Mouse (Mus musculus) MEL (cell line): ENCODE data around the gene Sox1. TPM values are rescaled to one million over a fixed set of nuclear protein-coding genes. Genes with fewer than 3 reads are reported as not detected.

Experiments
- DNase-seq: peaks from one replicate; pipeline ENCODE4 v3.0.0; 2011; ENCODE audit warnings: low read depth, low spot score
- H3K27ac ChIP-seq: 2 replicates; pipeline ENCODE4 v1.5.1; 2012; ENCODE audit warnings: low read depth, mild to moderate bottlenecking, control low read depth, low read length, moderate library complexity; ENCODE audit not compliant: control insufficient read depth
- H3K27me3 ChIP-seq, 2 experiments: fragments of 150-350 bp in 1 of 2; sonication (generic) in 1 of 2; 2 replicates each; pipeline ENCODE4 v1.6.1; 2012; ENCODE audit warnings: low read length in 2 of 2, mild to moderate bottlenecking in 2 of 2, improper control_type of control experiment in 1 of 2, moderate library complexity in 1 of 2; ENCODE audit not compliant: insufficient read depth in 2 of 2, control insufficient read depth in 1 of 2
- H3K36me3 ChIP-seq, 2 experiments: 2 replicates each; pipeline ENCODE4 v1.6.1; 2012 to 2014; ENCODE audit warnings: low read length in 2 of 2, improper control_type of control experiment in 1 of 2, inconsistent platforms in 1 of 2, mild to moderate bottlenecking in 1 of 2; ENCODE audit not compliant: insufficient read depth in 2 of 2, control insufficient read depth in 1 of 2
- H3K4me1 ChIP-seq, 2 experiments: fragments of 150-350 bp in 1 of 2; sonication (generic) in 1 of 2; 2 replicates each; pipeline ENCODE4 v1.6.1; 2012; ENCODE audit warnings: low read length in 2 of 2, improper control_type of control experiment in 1 of 2, mild to moderate bottlenecking in 1 of 2; ENCODE audit not compliant: insufficient read depth in 2 of 2, control insufficient read depth in 1 of 2
- H3K4me3 ChIP-seq, 2 experiments: fragments of 150-350 bp in 1 of 2; sonication (generic) in 1 of 2; 2 replicates each; pipeline ENCODE4 v1.5.1; 2012; ENCODE audit warnings: low read depth in 2 of 2, low read length in 2 of 2, mild to moderate bottlenecking in 2 of 2, moderate library complexity in 2 of 2, control low read depth in 1 of 2, improper control_type of control experiment in 1 of 2; ENCODE audit not compliant: control insufficient read depth in 1 of 2, insufficient read depth in 1 of 2
- H3K79me2 ChIP-seq: 2 replicates; pipeline ENCODE4 v1.6.1; 2012; ENCODE audit warnings: mild to moderate bottlenecking, low read length, moderate library complexity; ENCODE audit not compliant: control insufficient read depth, poor library complexity, insufficient read depth
- H3K9ac ChIP-seq: 2 replicates; pipeline ENCODE4 v1.6.1; 2012; ENCODE audit warnings: low read depth, mild to moderate bottlenecking, control low read depth, low read length, moderate library complexity; ENCODE audit not compliant: control insufficient read depth, poor library complexity, severe bottlenecking
- H3K9me3 ChIP-seq: fragments of 150-350 bp; sonication (generic); replicated peaks from 2 replicates; pipeline ENCODE4 v1.6.1; 2012; ENCODE audit warnings: mild to moderate bottlenecking, low read length, improper control_type of control experiment, moderate library complexity; ENCODE audit not compliant: insufficient read depth
- BHLHE40 ChIP-seq: IDR thresholded peaks from 2 replicates; pipeline ENCODE4 v1.6.1; 2012; ENCODE audit warnings: low read depth, mild to moderate bottlenecking, inconsistent platforms, low read length, improper control_type of control experiment, borderline replicate concordance
- CHD1 ChIP-seq: IDR thresholded peaks from 2 replicates; pipeline ENCODE4 v1.6.1; 2012; ENCODE audit warnings: low read depth, mild to moderate bottlenecking, inconsistent platforms, low read length, improper control_type of control experiment
- CHD2 ChIP-seq: IDR thresholded peaks from 2 replicates; pipeline ENCODE4 v1.6.1; 2011; ENCODE audit warnings: low read length, improper control_type of control experiment
- E2F4 ChIP-seq: IDR thresholded peaks from 2 replicates; pipeline ENCODE4 v1.6.1; 2011; ENCODE audit warnings: low read depth, low read length, improper control_type of control experiment, borderline replicate concordance
- ELF1 ChIP-seq: IDR thresholded peaks from 2 replicates; pipeline ENCODE4 v1.6.1; 2014; ENCODE audit warnings: low read depth, mild to moderate bottlenecking, inconsistent platforms, low read length, improper control_type of control experiment, moderate library complexity
- EP300 ChIP-seq, 2 experiments: IDR thresholded peaks; 2 replicates each; pipeline ENCODE4 v1.6.1; 2011; ENCODE audit warnings: improper control_type of control experiment in 2 of 2, low read length in 2 of 2, low read depth in 1 of 2, mild to moderate bottlenecking in 1 of 2
- GATA1 ChIP-seq: IDR thresholded peaks from 2 replicates; pipeline ENCODE4 v1.6.1; 2011; ENCODE audit warnings: low read depth, low read length, improper control_type of control experiment
- HCFC1 ChIP-seq: IDR thresholded peaks from 2 replicates; pipeline ENCODE4 v1.6.1; 2012; ENCODE audit warnings: low read depth, mild to moderate bottlenecking, inconsistent platforms, low read length, improper control_type of control experiment, moderate library complexity
- JUND ChIP-seq: IDR thresholded peaks from 2 replicates; pipeline ENCODE4 v1.6.1; 2011; ENCODE audit warnings: low read depth, mild to moderate bottlenecking, improper control_type of control experiment, low read length
- MAFK ChIP-seq: IDR thresholded peaks from 2 replicates; pipeline ENCODE4 v1.6.1; 2011; ENCODE audit warnings: low read depth, mild to moderate bottlenecking, low read length, improper control_type of control experiment, borderline replicate concordance
- MAZ ChIP-seq: IDR thresholded peaks from 2 replicates; pipeline ENCODE4 v1.6.1; 2012; ENCODE audit warnings: low read depth, mild to moderate bottlenecking, inconsistent platforms, low read length, improper control_type of control experiment
- MYB ChIP-seq: IDR thresholded peaks from 2 replicates; pipeline ENCODE4 v1.6.1; 2011; ENCODE audit warnings: mild to moderate bottlenecking, low read depth, low read length, improper control_type of control experiment
- MYC ChIP-seq: IDR thresholded peaks from 2 replicates; pipeline ENCODE4 v1.6.1; 2011; ENCODE audit warnings: low read depth, mild to moderate bottlenecking, low read length, improper control_type of control experiment, moderate library complexity
- NRF1 ChIP-seq: IDR thresholded peaks from 2 replicates; pipeline ENCODE4 v1.6.1; 2014; ENCODE audit warnings: low read depth, mild to moderate bottlenecking, inconsistent platforms, low read length, improper control_type of control experiment, moderate library complexity; ENCODE audit not compliant: poor library complexity, insufficient read depth, severe bottlenecking
- POLR2A ChIP-seq, 2 experiments: IDR thresholded peaks; 2 replicates each; pipeline ENCODE4 v1.6.1; 2011 to 2012; ENCODE audit warnings: low read length in 2 of 2, mild to moderate bottlenecking in 2 of 2, control low read depth in 1 of 2, improper control_type of control experiment in 1 of 2, low read depth in 1 of 2, moderate library complexity in 1 of 2; ENCODE audit not compliant: control insufficient read depth in 1 of 2, insufficient read depth in 1 of 2, poor library complexity in 1 of 2
- POLR2AphosphoS2 ChIP-seq: IDR thresholded peaks from 2 replicates; pipeline ENCODE4 v1.6.1; 2011; ENCODE audit warnings: low read length, improper control_type of control experiment
- POLR2AphosphoS5 ChIP-seq: IDR thresholded peaks from 2 replicates; pipeline ENCODE4 v1.6.1; 2012; ENCODE audit warnings: low read depth, borderline replicate concordance, mild to moderate bottlenecking, inconsistent platforms, low read length, moderate library complexity, mixed read lengths
- RAD21 ChIP-seq: IDR thresholded peaks from 2 replicates; pipeline ENCODE4 v1.6.1; 2011; ENCODE audit warnings: mild to moderate bottlenecking, low read depth, low read length, improper control_type of control experiment
- SIN3A ChIP-seq: IDR thresholded peaks from 2 replicates; pipeline ENCODE4 v1.6.1; 2012; ENCODE audit warnings: low read length, improper control_type of control experiment, inconsistent platforms
- SMC3 ChIP-seq: IDR thresholded peaks from 2 replicates; pipeline ENCODE4 v1.6.1; 2011; ENCODE audit warnings: low read depth, low read length, improper control_type of control experiment
- TAL1 ChIP-seq: IDR thresholded peaks from 2 replicates; pipeline ENCODE4 v1.6.1; 2012; ENCODE audit warnings: mild to moderate bottlenecking, inconsistent platforms, low read length, moderate library complexity, mixed read lengths
- TBP ChIP-seq: IDR thresholded peaks from 2 replicates; pipeline ENCODE4 v1.8.0; 2011; ENCODE audit warnings: low read depth, low read length, improper control_type of control experiment
- TCF12 ChIP-seq: IDR thresholded peaks from 2 replicates; pipeline ENCODE4 v1.6.1; 2014; ENCODE audit warnings: low read depth, mild to moderate bottlenecking, inconsistent platforms, low read length, improper control_type of control experiment, moderate library complexity
- UBTF ChIP-seq: IDR thresholded peaks from 2 replicates; pipeline ENCODE4 v1.6.1; 2012; ENCODE audit warnings: low read depth, mild to moderate bottlenecking, inconsistent platforms, low read length, improper control_type of control experiment, moderate library complexity, borderline replicate concordance; ENCODE audit not compliant: insufficient read depth
- ZKSCAN1 ChIP-seq: IDR thresholded peaks from 2 replicates; pipeline ENCODE4 v1.6.1; 2012; ENCODE audit warnings: low read depth, mild to moderate bottlenecking, inconsistent platforms, low read length, improper control_type of control experiment, moderate library complexity
- polyA plus RNA-seq, 2 experiments: library from polyadenylated mRNA; stranded (reverse) in 1 of 2; unstranded in 1 of 2; fragments of >175 nt in 1 of 2; fragments of >200 nt in 1 of 2; gene quantifications; 2 replicates each; pipeline versions ENCODE4 v1.2.1 to v1.2.4; 2012; ENCODE audit warnings: low replicate concordance in 2 of 2, low read depth in 1 of 2; ENCODE audit not compliant: insufficient read length in 2 of 2, insufficient read depth in 1 of 2, missing spikeins in 1 of 2
- total RNA-seq: library from RNA; depleted of rRNA; stranded (reverse); fragments of 300-350 nt; gene quantifications from 2 replicates; pipeline ENCODE4 v1.2.3, GENCODE M21; 2012

Sox1 gene
- total and polyA plus RNA-seq, 3 experiments = not detected

GRCm38 (mm10) chr8:12432546-12432945 lies 37.5 kb downstream of the Sox1 start:
- TF ChIP-seq MYB = no peak
- no peak for TF ChIP-seq POLR2A (IDR thresholded peaks at IDR 0.05; ENCODE audit: control insufficient read depth in 1 of 2, insufficient read depth in 1 of 2, low read depth in 1 of 2, low read length in 2 of 2, poor library complexity in 1 of 2)
- TF ChIP-seq MAZ = no peak
- no peak for TF ChIP-seq HCFC1
- no peak for TF ChIP-seq BHLHE40
- TF ChIP-seq TBP = no peak
- no peak for TF ChIP-seq RAD21
- no peak for TF ChIP-seq MYC
- no peak for TF ChIP-seq ELF1
- TF ChIP-seq JUND = no peak
- no peak for TF ChIP-seq NRF1
- no peak for TF ChIP-seq UBTF
- TF ChIP-seq, all 39 proteins: peak for 0
- Histone ChIP-seq H3K79me2 (no peaks in the 10 kb centered on the region), H3K4me1 (no peaks in the 10 kb centered on the region), H3K27ac (no peak overlapping the region), H3K36me3 (no peaks in the 10 kb centered on the region), H3K9ac (no peak overlapping the region), H3K9me3 (no peaks in the 10 kb centered on the region), H3K4me3 (no peak overlapping the region), H3K27me3 (no peaks in the 10 kb centered on the region)
- DNase-seq = no peak

DNA sequence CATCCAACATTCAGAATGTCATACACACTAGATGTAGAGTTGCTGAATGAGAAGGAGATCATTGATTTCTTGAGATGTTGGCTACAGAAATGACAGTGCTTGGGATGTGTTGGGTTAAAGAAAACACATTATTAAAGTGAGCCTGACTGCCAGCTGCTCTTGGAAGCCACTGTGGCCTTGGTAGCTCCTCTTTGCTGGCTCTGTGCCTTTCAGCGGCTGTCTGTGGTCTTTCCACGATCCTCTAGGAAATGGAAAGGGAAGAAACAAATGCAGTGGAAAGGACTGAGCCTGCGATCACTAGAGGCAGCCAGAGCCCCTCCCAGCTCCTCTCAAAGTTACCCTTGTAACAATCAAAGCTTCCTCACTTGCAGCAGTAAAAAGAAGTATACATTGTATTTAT lies 39.7 kb downstream of the Sox1 start:
- Histone ChIP-seq H3K4me3 (no peak overlapping the region), H3K9ac (no peak overlapping the region), H3K27me3 (no peaks in the 10 kb centered on the region), H3K9me3 (no peaks in the 10 kb centered on the region), H3K79me2 (no peaks in the 10 kb centered on the region), H3K27ac (no peak overlapping the region), H3K36me3 (no peaks in the 10 kb centered on the region), H3K4me1 (no peaks in the 10 kb centered on the region)
- no peak for DNase-seq
- no peak for TF ChIP-seq POLR2A (IDR thresholded peaks at IDR 0.05; ENCODE audit: control insufficient read depth in 1 of 2, insufficient read depth in 1 of 2, low read depth in 1 of 2, low read length in 2 of 2, poor library complexity in 1 of 2)
- no peak for TF ChIP-seq SIN3A
- no peak for TF ChIP-seq EP300 (IDR thresholded peaks at IDR 0.05; ENCODE audit: low read depth in 1 of 2, low read length in 2 of 2)
- no peak for TF ChIP-seq TCF12

DNA sequence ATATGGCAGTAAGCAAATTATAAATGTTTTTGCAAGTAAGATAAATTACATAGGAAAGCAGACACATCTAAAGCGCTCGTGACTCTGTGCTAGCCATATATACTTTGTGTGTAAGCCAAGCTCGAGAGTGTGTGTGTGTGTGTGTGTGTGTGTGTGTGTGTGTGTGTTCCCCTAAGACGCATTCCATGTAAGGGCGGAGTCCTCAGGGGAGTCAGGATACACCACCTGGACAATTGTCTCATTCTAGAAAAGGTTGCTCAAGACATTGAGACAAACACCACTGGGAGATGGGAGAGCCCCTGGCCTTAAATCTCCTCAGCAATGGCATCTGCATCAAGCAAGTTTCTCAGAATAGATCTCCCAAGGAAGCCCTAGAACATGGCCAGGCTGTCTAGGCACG lies 42.9 kb downstream of the Sox1 start:
- TF ChIP-seq SIN3A (no peak), GATA1 (no peak), E2F4 (no peak), SMC3 (no peak), POLR2AphosphoS2 (no peak), POLR2AphosphoS5 (no peak), TAL1 (no peak), MAFK (no peak), ZKSCAN1 (no peak), CHD1 (no peak), CHD2 (no peak)
- TF ChIP-seq, all 39 proteins: peak for 0
- no peaks in the 10 kb centered on the region for H3K9me3 ChIP-seq
- H3K79me2 ChIP-seq = no peaks in the 10 kb centered on the region
- H3K27ac ChIP-seq = no peak overlapping the region
- no peak for DNase-seq
- H3K4me3 ChIP-seq = no peak overlapping the region
- H3K27me3 ChIP-seq = no peaks in the 10 kb centered on the region
- H3K36me3 ChIP-seq = no peaks in the 10 kb centered on the region
- no peak overlapping the region for H3K9ac ChIP-seq
- no peaks in the 10 kb centered on the region for H3K4me1 ChIP-seq
